Mouse (Mus musculus): ENCODE results near the gene Olfr1238.

Gene Olfr1238

DNA sequence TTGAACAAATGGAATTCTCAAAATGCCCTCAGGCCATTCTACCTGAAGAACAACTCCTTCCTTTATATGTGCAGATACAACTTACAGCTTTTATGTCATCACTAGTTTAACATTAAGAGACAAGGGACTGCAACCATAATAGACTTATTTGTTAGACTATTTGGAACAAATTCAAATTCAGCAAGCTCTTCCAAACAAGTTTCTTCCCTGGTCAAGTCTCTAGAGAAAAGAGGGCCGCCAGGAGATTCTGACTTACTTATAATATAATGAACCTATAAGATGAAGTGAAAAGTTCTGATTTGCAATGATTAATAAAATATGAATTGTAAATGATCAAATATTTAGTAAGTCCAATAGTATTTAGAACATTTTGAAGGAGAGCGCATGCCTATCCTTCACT is at the start of gene Olfr1238:
Gene Olfr1238 (minus strand): TSS at position 101 of the 400 bp plus-strand sequence.
- in situ Hi-C loops (cut with MboI, MseI), result no loop called here

DNA sequence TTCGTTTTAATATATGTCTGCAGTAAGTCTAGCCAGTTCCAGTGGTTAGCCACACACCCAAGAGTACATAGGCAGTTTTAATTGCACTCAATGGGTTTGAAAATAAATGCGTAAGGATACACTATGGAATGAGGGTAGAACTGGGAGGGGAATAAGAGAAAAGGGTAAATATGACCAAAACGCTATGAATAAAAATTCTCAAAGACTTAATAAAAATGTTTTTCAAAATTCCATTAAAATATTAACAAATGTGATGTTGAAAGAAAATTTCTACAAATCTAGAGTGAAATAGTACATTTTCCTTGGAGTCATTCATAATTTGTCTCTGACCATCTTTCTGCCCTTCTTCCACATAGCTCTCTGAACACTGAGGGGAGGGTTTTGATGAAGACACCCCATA is 33.4 kb upstream of the Olfr1238 start, which contains the start of gene Olfr1240:
Gene Olfr1240 (minus strand): TSS at position 101 of the 400 bp plus-strand sequence.
- in situ Hi-C loops (cut with MboI, MseI), result no loop called here

- in situ Hi-C loops (cut with MboI, MseI), result no loop called here
Measured at GRCm38 (mm10) chr2:89420307-89420706, 10.8 kb upstream of the Olfr1238 start, which contains the start of gene Olfr1239. Gene Olfr1239, minus strand, starts transcription at chr2:89420407.

DNA sequence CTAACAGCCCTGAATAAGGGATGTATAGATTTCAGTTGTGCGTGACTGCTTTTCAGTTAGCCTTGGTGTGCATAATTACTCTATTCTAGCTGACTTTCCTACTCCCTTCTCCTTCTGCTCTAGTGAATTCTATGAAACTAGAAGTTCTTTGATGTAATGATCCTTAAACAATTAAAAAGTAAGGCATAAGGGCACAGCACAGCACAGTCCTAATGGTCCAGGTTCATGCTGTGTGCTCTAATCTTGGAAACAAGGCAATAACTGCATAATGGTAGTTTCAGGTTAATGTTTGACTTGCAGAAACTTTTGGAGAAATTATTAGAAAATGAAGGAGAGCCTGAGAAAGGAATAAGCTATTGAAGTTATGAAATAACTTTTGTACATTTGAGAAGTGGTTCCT is 5.1 kb upstream of the Olfr1238 start:
- in situ Hi-C loops (cut with MboI, MseI), result no loop called here

DNA sequence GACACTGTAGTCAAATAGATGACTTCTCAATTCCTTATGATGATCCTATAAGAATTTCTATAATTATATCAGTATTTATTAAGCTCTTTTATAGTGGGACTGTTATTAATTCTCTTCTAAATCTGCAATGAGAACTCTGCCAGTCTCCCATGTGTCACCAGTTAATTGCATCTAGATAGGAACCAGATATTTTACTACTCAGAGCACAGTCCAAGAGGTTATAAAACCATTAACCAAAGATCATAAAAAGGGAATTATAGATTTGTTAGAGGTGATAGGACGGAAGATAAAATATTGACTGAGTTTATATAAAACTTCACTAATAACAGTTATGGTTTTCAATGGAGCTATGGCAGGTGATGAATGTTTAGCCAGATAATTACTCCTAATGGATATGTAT is 8.6 kb downstream of the Olfr1238 start:
- in situ Hi-C loops (cut with MboI, MseI), result no loop called here

DNA sequence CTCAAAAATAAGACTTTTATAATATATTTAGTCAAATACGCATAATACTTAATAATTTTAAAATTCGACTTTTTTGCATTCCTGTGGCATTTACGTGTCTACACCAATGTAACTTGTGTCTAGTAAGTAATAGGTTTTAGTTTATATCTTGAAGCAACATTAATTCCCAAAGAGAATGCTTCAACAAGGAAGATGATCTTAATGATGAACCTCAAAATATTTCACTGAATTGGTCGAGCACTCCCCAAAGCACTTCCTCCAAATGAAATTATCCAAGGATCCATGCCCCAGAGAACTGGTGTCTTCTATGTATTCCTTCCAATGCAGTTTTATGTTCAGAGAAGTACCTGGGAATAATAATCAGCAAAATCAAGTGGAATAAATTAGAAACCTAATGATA is 44.7 kb downstream of the Olfr1238 start, which contains the start of gene Olfr1234:
Gene Olfr1234 (minus strand): TSS at position 101 of the 400 bp plus-strand sequence.
- in situ Hi-C loops (cut with MboI, MseI), result no loop called here
